Mouse (Mus musculus) megakaryocyte, embryonic 14.5 days (primary cell): ENCODE measurements around the gene Cand2.

Source experiments
- FLI1 ChIP-seq: IDR thresholded peaks from 2 replicates; pipeline ENCODE4 v1.6.1; 2012; ENCODE audit warnings: low read length, inconsistent platforms, mixed read lengths
- GATA1 ChIP-seq: IDR thresholded peaks from 3 replicates; pipeline ENCODE4 v1.6.1; 2012; ENCODE audit warnings: mixed read lengths, low read length, inconsistent platforms, borderline replicate concordance

DNA sequence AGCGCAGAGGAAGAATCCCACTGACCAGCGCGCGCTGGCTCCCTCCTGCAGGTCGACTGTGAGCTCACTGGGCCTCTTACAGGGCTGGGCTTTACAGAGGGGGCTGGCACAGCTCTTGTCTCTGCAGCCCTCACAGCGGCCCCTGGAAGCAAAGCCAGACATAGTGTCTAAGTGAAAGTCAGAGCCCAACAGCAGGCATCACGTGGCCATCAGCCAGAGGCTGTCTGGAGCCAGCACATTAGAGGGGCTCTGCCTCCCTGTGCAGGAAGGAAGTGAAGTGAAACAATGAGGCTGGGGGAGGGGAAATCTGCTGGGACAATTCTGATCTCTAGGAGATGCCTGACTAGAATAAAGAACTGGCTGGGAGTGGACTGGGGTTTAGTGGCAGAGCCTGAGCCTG, 10.2 kb upstream of the Cand2 start:
- no peak for TF ChIP-seq GATA1
- TF ChIP-seq FLI1: no peak
